Mouse (Mus musculus) CD4-positive helper T cell, adult 2 months (primary cell): ENCODE measurements around the gene Tm9sf1.

Source experiments
- DNase-seq: peaks from one replicate; pipeline ENCODE4 v3.0.0-alpha.2; 2012; ENCODE audit warnings: low read depth, missing footprints, low spot score

Tm9sf1 gene

GRCm38 (mm10) chr14:55590748-55591330 is 52.8 kb downstream of the Tm9sf1 start, which contains the start of gene Psme2:
TSS of gene Psme2 (minus strand) at chr14:55591113.
- peak; percentile 95 for DNase-seq

- peak; percentile 87 for DNase-seq
These were observed 53.7 kb downstream of the Tm9sf1 start for GRCm38 (mm10) chr14:55589771-55590448.

GRCm38 (mm10) chr14:55589271-55589670 is 54.3 kb downstream of the Tm9sf1 start:
- no peak for DNase-seq

GRCm38 (mm10) chr14:55586149-55586548 is 57.5 kb downstream of the Tm9sf1 start:
- DNase-seq: peak; percentile 50
